Mouse (Mus musculus) frontal cortex, postnatal 14 days (tissue): ENCODE measurements at regions not wholly inside any gene's neighbourhood (a gene's known extent, or its start where the extent isn't known, plus 50 kb on each side); places are given as distances from the start of the nearest gene placed in this dataset.

Experiments
- DNase-seq, 2 experiments: peaks; one replicate each; pipeline ENCODE4 v3.0.0; 2022; ENCODE audit warnings: low spot score in 2 of 2

DNA sequence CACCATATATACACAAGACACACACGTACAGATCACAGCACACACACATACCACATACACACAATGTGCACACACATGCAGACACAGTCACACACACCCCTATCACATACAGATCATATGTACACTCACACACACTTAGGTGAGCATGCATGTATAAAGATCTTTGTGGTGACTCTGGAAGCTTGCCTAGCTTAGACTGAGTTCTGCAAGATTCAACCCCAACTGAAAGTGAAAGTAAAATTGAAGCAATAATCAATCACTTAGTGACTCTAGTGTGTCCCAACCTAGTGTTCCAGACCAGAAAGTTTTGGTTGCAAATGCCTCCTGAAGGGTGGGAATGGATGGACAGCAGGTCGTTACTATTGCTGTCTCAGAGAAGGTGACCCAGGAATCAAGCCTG lies 262.8 kb downstream of the Bcl11a start:
- no peak for DNase-seq

DNA sequence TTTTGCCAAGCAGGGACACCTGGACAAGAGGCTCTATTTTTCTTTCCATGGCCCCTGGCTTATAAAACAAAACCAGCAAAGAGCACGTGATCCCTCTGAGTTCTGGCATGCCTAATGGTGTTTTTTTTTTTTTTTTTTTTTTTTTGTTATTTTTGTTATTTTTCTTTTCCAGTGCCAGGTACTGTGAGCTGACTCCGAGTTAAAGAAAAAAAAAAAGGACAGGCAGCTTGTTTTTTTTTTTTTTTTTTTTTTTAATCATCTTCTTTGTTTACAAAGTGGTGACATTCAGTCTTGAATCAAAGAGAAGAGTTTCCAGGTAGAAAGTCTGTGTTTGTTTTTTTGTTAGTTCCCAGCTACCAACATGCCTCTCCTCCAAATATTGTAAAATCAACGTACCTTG lies 263.8 kb downstream of the Bcl11a start:
- no peak for DNase-seq

DNA sequence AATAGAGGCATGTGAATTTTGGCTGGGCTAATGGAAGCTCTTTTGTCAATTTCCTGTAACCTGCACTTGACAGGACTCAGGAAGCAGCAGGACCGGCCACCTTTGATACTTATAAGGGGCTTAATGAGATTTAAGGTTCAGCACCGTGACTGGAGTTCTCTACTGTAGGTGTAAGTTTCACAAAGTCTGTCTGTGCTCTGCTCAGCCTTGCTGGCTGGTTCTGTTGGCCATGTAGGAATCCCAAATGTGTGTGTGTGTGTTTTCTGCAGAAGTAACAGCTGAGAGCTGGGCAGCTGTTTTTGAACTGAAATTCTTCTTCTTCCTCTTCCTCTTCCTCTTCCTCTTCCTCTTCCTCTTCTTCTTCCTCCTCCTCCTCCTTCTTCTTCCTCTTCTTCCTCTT lies 264.3 kb downstream of the Bcl11a start:
- no peak for DNase-seq

DNA sequence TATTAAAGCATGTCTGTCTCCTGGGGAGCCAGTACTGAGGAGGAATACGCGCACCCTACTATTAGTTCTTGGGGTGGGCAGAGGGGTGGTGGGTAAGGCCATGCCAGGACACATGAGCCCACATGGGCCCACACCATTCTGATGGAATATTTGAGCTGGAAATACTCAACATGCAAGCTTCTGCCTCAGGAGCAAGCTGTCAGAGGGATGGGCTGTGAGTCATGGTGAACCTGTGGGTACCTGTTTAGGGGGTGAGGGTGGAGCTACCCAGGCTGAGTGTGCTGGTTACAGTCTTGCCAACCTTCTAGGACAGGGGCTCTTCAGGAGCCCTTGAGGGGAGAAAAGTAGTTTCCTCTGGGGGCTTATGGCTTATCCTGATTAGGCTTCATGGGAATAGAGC lies 264.9 kb downstream of the Bcl11a start:
- DNase-seq: no peak

DNA sequence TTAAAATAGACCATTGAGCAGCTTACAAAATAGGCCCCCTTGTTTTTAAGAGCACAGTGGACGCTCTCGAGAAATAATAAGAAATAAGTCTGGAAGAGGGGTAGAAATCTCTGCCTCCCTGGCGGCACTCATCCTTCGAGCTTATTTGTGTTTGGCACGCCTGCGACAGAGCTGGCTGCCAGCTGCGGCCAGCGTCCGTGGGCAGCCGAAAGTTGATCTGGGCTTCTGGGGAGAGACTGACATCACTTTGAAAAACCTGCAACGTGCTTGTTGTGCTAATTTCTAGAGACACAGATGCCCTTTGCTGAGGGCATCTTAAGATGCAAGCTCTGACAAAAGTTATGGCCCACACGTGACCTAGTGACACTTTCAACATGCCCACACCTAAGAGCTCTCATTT lies 269.4 kb downstream of the Bcl11a start:
- DNase-seq: no peak

DNA sequence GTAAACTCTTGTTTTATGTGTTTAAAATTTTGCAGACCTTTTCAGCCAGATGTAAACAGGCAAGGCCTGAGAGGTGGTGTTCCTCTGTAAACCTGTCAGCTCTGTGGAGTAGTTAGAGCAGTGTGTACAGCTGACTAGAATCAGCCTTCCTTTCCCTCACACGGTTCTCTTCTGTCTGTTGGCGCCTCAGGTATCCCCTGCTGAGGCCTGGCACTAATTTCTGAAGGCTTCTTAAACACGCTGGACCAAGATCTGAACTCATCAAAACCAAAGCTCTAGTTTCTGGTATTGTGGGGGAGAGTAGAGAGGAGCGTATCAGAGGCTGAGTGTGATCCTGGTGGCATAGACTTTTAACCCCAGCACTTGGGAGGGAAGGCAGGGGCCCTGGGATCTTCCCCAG lies 270.9 kb downstream of the Bcl11a start:
- DNase-seq: no peak

DNA sequence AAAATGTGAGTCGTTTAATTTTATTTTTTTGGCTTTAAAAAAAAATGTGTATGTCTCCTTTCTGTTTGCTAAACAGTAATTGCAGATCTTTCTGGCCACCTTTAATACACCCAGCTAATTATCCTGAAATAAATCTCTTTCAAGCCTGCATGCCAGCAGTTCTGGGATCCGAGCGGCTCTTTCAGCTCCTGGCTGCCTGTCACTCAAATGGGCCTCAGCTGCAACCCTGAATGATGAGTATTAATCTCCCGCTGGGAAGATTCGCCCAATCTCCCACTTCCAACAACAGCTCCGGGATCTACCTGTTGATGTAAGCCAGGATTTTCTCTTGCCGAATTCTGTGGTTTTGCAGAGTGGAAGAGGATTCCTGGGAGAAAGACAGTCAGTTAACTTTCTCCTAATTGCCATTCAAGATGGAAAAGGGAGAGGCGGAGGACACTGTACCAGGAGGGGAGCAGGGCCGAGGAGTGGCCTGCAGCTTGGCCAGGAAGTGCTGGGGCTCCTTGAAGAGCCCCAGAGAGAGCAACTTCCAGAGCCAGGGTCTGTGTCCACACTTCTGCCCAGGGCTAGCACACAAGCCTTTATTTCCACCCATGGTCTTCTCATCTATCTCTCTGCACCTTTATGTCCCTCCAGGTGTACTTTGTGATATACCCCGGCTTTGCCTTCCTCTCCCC lies 272.2 kb downstream of the Bcl11a start:
- DNase-seq: no peak

DNA sequence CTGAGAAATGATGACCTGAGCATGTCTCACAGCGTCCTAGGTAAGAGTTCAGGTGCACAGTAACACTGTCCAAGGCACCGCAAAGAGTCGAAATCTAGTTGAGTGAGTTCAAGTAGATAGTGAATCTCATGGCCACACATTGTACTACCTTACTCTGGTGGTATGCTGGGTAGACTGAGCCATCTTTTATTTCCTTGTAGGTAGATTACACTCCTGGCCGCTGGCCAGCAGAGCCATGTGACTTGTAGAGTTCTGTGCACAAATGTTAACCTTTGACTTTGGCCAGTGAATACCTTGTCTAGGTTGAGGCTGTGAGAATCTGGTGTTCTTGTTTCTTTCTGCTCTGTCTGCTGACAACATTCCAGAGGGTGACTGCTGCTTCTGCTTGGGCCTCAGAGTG lies 273.0 kb downstream of the Bcl11a start:
- DNase-seq: no peak

DNA sequence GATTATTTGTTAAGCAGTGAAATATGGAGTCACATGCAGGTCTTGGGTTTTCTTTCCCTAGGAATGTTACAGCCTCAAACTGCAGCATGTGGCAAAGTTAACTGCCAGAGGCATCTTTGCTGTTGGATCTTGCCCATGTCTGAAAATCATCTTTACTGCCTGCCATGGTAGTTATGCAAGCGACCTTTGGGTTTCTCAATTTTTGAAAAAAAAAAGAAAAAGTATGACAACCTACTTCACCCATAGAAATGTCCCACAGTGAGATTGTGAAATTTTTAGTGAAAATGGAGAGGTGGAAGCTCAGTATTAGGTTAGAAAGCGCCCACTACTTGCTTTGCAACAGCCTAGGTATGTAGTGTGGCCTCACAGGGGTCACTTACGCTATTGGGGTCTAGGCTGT lies 274.2 kb downstream of the Bcl11a start:
- no peak for DNase-seq

DNA sequence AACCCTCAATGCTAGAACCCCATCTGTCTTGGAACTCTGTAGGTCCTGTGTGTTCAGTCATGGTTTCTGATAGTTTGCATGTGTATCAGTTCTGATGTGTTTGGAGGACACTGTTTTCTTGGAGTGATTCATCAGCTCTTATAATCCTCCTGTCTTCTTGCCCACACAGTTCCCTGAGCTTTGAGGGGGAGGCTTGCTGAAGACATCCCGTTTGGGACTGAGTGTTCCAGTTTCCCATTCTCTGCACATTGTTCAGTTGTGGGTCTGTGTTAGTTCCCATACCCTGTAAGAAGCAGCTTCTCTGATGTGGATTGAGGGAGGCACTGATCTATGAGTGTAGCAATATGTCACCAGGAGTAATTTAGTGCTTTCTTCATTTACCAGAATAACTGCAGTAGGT lies 275.2 kb downstream of the Bcl11a start:
- DNase-seq: no peak

DNA sequence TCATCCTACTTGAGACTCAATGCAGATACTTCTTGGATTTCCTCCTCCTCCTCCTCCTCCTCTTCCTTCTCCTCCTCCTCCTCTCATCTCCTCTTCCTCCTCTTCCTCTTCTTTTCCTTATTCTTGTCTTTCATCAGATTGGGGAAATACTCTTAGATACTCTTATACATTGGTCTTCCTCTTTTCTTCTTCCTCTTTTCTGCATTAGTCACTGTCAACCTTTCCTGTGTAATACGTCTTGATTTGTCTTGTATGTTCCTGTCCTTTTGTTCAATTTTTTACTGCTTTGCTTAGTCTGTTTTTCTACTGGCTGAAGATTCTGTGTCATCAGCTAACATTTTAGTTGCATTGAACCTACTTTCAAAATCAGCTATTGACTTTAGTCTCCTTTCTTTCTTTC lies 279.5 kb downstream of the Bcl11a start:
- no peak for DNase-seq

DNA sequence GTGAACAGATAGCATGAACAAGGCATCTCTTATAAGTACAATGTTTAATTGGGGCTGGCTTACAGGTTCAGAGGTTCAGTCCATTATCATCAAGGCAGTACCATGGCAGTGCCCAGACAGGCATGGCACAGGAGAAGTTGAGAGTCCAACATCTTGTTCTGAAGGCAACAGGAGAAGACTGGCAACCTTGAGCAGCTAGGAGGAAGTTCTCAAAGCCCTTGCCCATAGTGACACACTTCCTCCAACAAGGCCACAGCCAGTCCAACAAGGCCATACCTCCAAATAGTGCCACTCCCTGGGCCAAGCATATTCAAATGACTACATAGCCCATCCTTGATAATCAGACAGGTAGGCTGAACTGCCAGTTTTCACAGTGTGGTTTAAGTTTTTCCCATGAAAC lies 281.2 kb downstream of the Bcl11a start:
- no peak for DNase-seq

DNA sequence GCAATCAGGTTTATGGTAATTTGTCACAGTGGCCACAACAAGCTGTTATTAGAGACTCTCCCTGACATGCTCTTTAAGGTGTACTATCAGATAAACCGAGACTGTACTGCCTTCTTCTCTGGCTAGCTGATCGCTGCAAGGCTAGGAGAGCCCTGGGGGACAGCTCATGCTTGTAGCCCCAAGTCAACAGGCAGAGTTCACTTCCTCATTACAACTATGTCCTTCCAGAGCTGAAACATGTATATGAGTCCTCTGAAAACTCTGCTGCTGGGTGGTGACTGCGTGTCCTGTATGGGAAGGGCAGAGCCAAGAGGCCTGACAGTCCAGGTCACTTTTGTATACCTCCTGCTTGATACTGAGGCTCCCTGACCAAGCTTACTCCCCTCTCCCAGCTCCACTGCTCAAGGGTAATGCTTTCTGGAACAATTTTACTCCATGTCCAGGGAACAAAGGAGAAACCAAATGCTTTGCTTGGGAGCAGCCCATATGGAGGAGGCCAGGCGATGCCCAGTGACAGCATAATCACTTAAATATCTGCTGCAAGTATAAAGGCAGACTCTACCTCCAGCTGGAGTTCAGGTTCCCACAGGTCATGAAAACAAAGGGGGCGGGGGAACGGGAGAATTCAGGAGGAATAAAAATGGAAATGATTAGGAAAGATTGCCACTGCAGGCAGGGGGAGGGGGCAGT lies 284.3 kb downstream of the Bcl11a start:
- DNase-seq: no peak

DNA sequence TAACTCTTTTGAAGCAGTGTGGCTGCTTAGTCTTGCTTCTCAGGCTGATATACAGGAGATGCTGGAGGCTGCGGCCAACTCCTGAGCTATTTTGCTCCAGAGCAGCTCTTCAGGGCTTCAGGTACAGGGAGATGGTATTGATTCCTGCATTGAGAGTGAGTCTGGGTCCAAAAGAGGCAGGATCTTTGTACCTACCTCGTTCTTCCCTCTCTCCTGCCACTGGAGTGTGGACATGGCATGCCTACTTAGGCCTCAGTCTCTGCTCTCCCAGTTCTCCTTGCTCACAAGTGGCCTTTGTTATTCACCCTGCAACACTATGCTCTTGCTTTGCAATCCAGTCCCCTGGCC lies 284.8 kb downstream of the Bcl11a start:
- no peak for DNase-seq

DNA sequence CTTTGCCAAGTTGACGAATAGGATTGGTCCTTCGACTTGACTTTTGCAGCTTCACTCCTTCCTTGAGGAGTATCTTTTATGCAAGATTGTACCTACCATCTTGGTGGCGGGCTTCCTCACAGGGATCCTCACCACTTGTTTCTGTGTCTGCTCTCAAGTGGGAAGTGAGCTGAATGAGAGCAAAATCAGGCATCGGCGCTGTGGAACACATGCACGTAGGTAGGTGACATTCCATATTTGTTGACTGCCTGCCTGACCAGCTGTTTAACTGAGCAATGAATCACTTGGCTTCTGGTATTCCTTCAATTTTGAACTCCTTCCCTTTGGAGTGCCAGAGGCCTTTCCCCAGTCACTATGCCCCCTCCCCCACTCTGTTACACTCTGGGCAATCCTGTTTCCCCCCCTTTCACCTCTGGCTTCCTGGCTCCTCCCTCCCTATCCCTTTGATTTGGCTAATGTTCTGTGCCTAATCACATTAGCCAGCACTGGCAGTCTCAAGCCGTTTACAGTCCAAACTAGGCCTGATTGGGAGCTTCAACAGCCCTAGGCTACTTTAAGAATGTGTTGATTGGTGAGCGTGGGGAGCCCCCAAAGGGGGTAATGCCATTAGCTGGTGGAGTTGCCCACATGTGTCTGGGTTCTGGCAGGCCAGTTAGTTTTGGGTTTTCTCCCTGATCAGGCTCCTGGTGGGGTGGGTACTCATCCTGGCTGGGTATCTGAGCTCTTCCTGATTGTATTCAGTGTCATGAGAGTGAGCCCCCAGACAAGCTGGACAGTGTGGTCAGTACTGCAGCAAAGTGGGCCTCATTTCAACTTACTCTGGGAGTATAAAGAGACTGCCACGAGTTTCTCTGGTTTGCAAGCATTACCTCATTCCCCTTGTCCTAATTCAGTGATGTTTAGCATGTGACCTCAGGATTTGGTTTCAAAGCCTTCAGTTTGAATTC lies 285.8 kb downstream of the Bcl11a start:
- no peak for DNase-seq

DNA sequence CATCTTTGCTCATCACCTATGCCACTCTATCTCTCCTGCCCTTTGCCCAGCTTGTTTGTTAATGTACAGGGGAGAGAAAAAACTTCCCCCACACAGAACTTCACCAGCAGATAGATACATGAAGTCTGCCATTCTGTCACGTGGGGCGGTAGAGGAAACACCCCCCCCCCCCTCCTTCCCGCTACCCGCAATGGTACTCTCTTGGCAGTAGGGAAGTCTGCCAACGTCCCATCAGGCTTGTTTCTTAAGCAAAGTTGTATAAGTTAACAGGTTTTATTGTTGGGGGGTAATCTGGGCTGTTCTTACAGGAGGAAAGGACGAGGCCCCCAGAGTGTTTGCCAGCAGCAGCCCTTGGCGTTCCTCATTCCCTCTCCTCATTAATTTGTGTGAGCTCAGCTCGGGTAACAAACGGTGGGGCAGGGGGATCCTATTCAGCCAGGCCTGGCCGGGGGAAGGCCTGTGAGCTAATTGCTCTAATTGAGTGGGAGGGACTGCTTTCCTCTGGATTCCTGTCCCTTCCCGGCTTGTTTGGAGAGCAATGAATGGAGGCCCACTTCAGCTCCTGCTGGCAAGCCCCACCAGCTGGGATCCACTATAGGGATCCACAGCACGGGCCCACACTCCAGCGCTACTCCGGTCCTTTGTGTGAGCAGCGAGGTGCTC lies 292.5 kb downstream of the Bcl11a start:
- DNase-seq: no peak

DNA sequence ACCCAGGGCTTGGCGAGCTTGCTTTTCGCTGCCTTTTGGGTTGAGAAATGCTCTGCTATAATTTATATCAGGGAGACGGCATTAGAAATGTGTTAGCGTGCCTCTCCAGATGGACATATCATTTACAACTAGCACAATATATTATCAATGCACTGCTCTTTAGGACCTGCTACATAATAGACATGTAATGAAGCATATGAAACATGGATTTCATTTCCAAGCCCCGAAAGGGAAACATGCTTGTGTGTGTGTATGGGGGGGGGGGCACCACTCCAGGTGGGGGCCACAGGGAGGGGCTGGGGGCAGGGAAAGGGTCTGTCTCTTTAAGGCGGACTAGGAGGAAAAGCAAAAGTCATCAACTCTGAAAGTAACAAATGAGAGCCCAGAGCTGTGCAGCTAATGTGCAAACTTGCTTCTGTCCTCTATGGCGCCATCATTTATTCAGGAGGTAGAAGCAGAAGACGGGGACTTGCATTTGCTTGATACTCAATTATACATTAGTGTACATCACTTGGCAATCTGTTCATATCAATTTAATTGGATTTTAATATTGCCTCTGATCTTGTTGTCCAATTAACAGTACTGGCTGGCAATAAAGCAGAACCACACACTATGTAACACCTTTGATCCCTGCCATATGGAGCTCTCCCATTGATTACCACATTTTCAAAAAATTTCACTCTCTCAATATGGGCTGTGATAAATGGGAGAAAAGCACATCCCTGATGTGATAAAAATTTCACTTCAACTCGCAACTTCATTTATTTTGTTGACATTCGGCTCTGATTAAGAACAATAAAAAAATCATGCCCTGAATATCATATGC lies 293.2 kb downstream of the Bcl11a start:
- no peak for DNase-seq

DNA sequence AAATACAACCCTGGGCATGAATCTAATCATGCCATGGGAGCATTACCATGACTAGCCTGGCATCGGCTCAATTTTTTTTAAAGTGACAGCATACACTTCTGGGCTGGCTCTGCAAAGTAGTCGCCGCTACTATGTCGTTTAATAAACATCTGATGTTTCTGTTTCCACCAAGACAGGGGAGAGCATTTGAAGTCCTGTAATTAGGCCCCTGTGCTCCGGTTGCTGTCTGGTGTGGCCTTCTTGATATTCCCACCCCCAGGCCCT lies 293.8 kb downstream of the Bcl11a start:
- no peak for DNase-seq

DNA sequence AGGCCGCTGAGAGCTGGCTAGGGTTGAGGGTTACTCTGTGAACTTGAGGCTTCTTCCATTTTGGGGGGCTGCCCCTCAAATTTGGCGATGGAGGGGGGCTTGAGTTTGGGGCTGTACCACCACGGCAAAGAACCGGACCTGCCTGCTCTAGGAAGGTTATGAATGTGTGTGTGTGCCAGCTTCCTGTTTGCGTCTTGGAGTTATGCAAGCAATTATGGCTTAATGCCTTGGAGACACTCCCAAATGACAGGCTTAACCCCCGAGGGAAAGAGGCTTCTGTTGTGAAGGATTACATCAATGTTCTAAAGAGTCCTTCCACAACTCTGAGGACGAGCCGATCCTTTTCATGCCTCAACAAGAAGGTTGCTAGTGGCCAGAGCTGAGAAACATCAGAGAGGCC lies 294.1 kb downstream of the Bcl11a start:
- no peak for DNase-seq

DNA sequence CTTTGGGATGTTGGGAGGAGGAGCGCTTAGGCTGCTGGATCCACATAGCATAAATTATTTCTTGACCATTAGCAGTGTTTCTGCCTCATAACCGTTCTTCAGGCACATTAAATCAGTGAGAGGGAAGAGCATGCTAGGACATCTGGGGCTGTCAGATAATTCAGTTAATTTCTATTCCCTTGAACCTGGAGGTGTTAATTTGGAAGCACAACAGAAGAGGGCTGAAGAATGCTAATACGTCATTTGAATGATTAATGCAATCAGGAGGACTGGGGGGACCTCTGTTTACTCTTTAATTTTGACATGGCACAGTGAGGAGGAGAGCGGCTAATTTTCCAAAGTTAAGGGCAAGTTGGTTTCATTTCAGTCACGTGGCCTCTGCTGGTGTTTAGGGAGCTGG lies 294.8 kb downstream of the Bcl11a start:
- no peak for DNase-seq

DNA sequence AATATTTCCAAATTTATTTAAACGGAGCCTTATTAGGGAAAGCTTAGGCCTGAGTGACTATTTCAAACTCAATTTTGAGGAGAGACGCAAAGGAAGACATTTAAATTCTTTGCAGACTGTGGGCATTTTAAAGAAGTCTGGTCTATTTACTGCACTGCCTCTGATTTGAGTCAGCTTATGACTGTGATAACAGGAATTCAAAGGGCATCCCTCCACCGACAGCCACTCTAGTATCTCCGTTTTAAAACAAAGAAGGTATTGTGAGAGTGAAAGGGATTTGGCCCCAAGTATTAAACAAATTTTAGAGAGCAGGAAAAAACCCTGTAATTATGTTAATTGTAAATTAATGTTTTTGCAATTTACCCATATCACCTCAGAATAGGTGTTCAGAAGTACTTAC lies 295.4 kb downstream of the Bcl11a start:
- DNase-seq: no peak

DNA sequence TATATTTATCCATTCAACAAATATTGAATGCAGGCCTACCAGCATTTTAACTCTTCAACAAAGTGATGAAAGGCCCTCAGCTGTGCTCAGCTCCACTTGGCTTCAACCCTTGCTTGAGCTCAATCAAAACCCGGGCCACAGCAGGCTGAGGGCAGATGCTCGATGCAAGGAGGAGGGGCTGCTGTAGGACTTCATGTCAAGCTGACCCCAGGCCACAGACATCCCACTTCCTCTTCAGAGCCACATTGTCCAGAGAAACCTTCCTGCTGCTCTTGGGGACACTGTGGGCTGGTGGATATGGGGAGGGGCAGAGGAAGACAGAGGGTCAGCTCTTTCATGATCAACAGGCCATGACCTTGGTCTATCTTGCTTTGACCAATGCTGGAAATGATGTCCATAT lies 299.7 kb downstream of the Bcl11a start:
- no peak for DNase-seq
